Mouse (Mus musculus): ENCODE measurements at regions not wholly inside any gene's neighbourhood (a gene's known extent, or its start where the extent isn't known, plus 50 kb on each side); places are given as distances from the start of the nearest gene placed in this dataset.
"Not testable (repeated sequence)": the region's sequence is repeated elsewhere in the genome, so short reads cannot be mapped to it uniquely, and the experiment has no call there.

- DNase-seq = no peak
Observed at GRCm38 (mm10) chr10:117458271-117459040, 78.6 kb upstream of the Cpsf6 start.

- DNase-seq = no peak
Observed at GRCm38 (mm10) chr10:117457701-117457950, 77.8 kb upstream of the Cpsf6 start.

GRCm38 (mm10) chr10:117456904-117457700 lies 77.3 kb upstream of the Cpsf6 start:
- no peak for DNase-seq

GRCm38 (mm10) chr10:117456427-117456826 lies 76.6 kb upstream of the Cpsf6 start:
- DNase-seq = no peak

- DNase-seq = no peak
Observed at GRCm38 (mm10) chr10:117455595-117456302, 75.9 kb upstream of the Cpsf6 start.

- DNase-seq = no peak
Observed at GRCm38 (mm10) chr10:117454711-117455591, 75.1 kb upstream of the Cpsf6 start.

GRCm38 (mm10) chr10:117454171-117454500 lies 74.3 kb upstream of the Cpsf6 start:
- no peak for DNase-seq

- no peak for DNase-seq
Observed at GRCm38 (mm10) chr10:117453406-117454170, 73.8 kb upstream of the Cpsf6 start.

- DNase-seq = no peak
Observed at GRCm38 (mm10) chr10:117452190-117452950, 72.6 kb upstream of the Cpsf6 start.

GRCm38 (mm10) chr10:117451396-117452185 lies 71.8 kb upstream of the Cpsf6 start:
- DNase-seq = no peak

- no peak for DNase-seq
Observed at GRCm38 (mm10) chr10:117450631-117451030, 70.8 kb upstream of the Cpsf6 start.

GRCm38 (mm10) chr10:117450240-117450569 lies 70.4 kb upstream of the Cpsf6 start:
- no peak for DNase-seq

GRCm38 (mm10) chr10:117449416-117450239 lies 69.8 kb upstream of the Cpsf6 start:
- DNase-seq = no peak

GRCm38 (mm10) chr10:117448783-117449182 lies 69.0 kb upstream of the Cpsf6 start:
- DNase-seq = not testable (repeated sequence)

- no peak for DNase-seq
Observed at GRCm38 (mm10) chr10:117447626-117448025, 67.8 kb upstream of the Cpsf6 start.

- DNase-seq = no peak
Observed at GRCm38 (mm10) chr10:117447206-117447605, 67.4 kb upstream of the Cpsf6 start.

GRCm38 (mm10) chr10:117446776-117447175 lies 67.0 kb upstream of the Cpsf6 start:
- no peak for DNase-seq

GRCm38 (mm10) chr10:117445801-117446490 lies 66.1 kb upstream of the Cpsf6 start:
- DNase-seq = peak; percentile 29

- DNase-seq = no peak
Observed at GRCm38 (mm10) chr10:117445181-117445790, 65.5 kb upstream of the Cpsf6 start.
